8 mouse cellular contexts compared by ENCODE assay signal in the genomic region with DNA sequence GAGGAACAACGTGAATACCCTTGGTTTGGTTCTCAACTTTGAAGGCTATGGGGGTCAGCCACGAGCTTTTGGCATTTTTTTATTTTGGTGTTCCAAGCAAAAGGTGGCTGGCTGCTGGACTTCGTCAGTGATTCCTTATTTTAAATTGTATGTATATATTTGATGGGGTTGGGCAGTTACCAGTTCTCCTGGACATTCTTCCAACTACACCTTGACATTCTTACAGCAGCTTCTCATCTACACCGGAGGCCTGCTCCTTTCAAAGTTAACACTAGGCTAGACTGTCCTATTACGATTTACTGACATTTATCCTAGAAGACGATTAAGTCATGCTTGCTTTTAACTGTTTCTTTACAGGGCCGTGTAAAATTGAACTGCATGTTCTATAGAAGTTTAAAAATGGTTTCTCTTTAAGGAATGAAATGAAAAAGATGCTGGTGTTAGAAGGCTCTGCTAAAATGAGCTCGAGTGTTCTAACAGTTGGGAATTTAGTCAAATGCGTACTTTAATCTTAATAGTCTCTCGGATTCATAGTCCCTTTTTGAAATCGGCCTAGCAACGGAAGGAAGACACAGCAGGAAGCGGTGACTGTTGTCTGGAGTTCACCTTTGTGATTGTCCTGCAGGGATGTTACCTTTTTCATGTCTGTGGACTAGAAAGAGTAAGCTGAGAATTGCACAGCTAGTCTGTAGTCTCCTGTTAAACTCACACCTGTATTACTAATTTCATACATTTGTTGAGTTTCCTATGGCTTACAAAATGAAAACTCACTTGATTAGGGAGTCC. TPM values are rescaled to one million over a fixed set of nuclear protein-coding genes. Genes with fewer than 3 reads are reported as not detected.
DNase-seq lines count a peak whose midpoint lies in the region; ATAC-seq lines count a peak whose summit lies in the region.

No protein-coding gene starts in this region.

- WGBS in heart, embryonic 15.5 days, result 46% methylated on average over 13 of the region's 13 CpGs
- 43% methylated on average over 13 of the region's 13 CpGs for WGBS in hindbrain, embryonic 12.5 days
- WGBS in midbrain, embryonic 12.5 days, result 40% methylated on average over 13 of the region's 13 CpGs

- ATAC-seq in heart, embryonic 15.5 days (replicated peaks; ENCODE audit: insufficient number of reproducible peaks, insufficient read depth, low FRiP score, low read depth), result no peak
- ATAC-seq in hindbrain, embryonic 12.5 days (ENCODE audit: low FRiP score), result no peak
- no peak for ATAC-seq in midbrain, embryonic 12.5 days (ENCODE audit: low FRiP score, low read depth)
- ATAC-seq in megakaryocyte progenitor cell, adult 5-6 weeks (replicated peaks; ENCODE audit: poor library complexity), result no peak

- peak overlapping the region; percentile 87 for H3K4me2 ChIP-seq in heart, embryonic 15.5 days
- H3K4me2 ChIP-seq in hindbrain, embryonic 12.5 days (replicated peaks), result peak overlapping the region; percentile 77
- H3K4me2 ChIP-seq in midbrain, embryonic 12.5 days (replicated peaks), result peak overlapping the region; percentile 66

- no peaks in the 10 kb centered on the region for H3K36me3 ChIP-seq in heart, embryonic 15.5 days
- no peaks in the 10 kb centered on the region for H3K36me3 ChIP-seq in hindbrain, embryonic 12.5 days
- no peaks in the 10 kb centered on the region for H3K36me3 ChIP-seq in midbrain, embryonic 12.5 days

- H3K9ac ChIP-seq in heart, embryonic 15.5 days, result peak overlapping the region; percentile 84
- peak overlapping the region; percentile 93 for H3K9ac ChIP-seq in hindbrain, embryonic 12.5 days
- peak overlapping the region; percentile 83; the same call in 1 of the 2 replicates for H3K9ac ChIP-seq in midbrain, embryonic 12.5 days (replicated peaks)

- DNase-seq in heart, adult 8-10 months (ENCODE audit: low spot score), result no peak
- DNase-seq in adipocyte (ENCODE audit: low spot score), result peak; percentile 42
- no peak for DNase-seq in embryo, embryonic 10 days (ENCODE audit: low spot score)
- no peak for DNase-seq in adrenal gland, adult 8-10 months

- H3K4me3 ChIP-seq in heart, embryonic 15.5 days, result peak overlapping the region; percentile 78
- peak overlapping the region; percentile 92 for H3K4me3 ChIP-seq in hindbrain, embryonic 12.5 days
- H3K4me3 ChIP-seq in midbrain, embryonic 12.5 days, result peak overlapping the region; percentile 86

- H3K27ac ChIP-seq in heart, embryonic 15.5 days, result peak overlapping the region; percentile 86; the same call in 1 of the 2 replicates
- peak overlapping the region; percentile 94 for H3K27ac ChIP-seq in hindbrain, embryonic 12.5 days
- H3K27ac ChIP-seq in midbrain, embryonic 12.5 days (replicated peaks), result no peak overlapping the region

- H3K27me3 ChIP-seq in heart, embryonic 15.5 days, result no peaks in the 10 kb centered on the region
- H3K27me3 ChIP-seq in hindbrain, embryonic 12.5 days, result no peaks in the 10 kb centered on the region; the same call in 1 of the 2 replicates
- H3K27me3 ChIP-seq in midbrain, embryonic 12.5 days, result no peaks in the 10 kb centered on the region

- H3K9me3 ChIP-seq in heart, embryonic 15.5 days (replicated peaks), result no peaks in the 10 kb centered on the region
- no peaks in the 10 kb centered on the region for H3K9me3 ChIP-seq in hindbrain, embryonic 12.5 days (replicated peaks)
- no peaks in the 10 kb centered on the region for H3K9me3 ChIP-seq in midbrain, embryonic 12.5 days

- peaks cover 25% of the 10 kb centered on the region for H3K4me1 ChIP-seq in heart, embryonic 15.5 days (replicated peaks)
- peaks cover 19% of the 10 kb centered on the region; the same call in 1 of the 2 replicates for H3K4me1 ChIP-seq in hindbrain, embryonic 12.5 days
- peaks cover 22% of the 10 kb centered on the region; the same call in 1 of the 2 replicates for H3K4me1 ChIP-seq in midbrain, embryonic 12.5 days

RNA-seq across cellular contexts. Expression of gene Socs5, which starts 1.2 kb away (rescaled TPM):
- 10.5 and 12.2 TPM in 2 replicates for polyA plus RNA-seq in heart, embryonic 15.5 days (2015; fragmentation: Nextera tagmentation; extraction: Ambion mirVana)
- total RNA-seq in heart, adult 8-10 months (2022), result 10 to 100 TPM; 31.0 to 35.6 (median 32.5) TPM
- 17.7 and 21.0 TPM in 2 replicates for polyA plus RNA-seq in hindbrain, embryonic 12.5 days (2016; fragmentation: Nextera tagmentation; extraction: Ambion mirVana)
- polyA plus RNA-seq in midbrain, embryonic 12.5 days (2016; fragmentation: Nextera tagmentation; extraction: Ambion mirVana), result 14.1 and 14.7 TPM in 2 replicates
- 4.4 and 5.1 TPM in 2 replicates for total RNA-seq in megakaryocyte progenitor cell, adult 5-6 weeks (2015)
- total RNA-seq in megakaryocyte progenitor cell, adult 5-6 weeks (2017), result 4.2 and 5.5 TPM in 2 replicates
- total RNA-seq in adrenal gland, adult 8-10 months (2022), result 100 to 1,000 TPM in 1 of 4 experiments, 10 to 100 TPM in 3; 72.2 to 108 (median 96.0) TPM

Comparison
In these comparisons a context has a peak if more than half of its experiments do, and no peak if none do; other contexts are left out.
1. RNA of gene Socs5, which starts 1.2 kb away (total RNA-seq): 72.2 to 108 TPM in adrenal gland, adult 8-10 months and 31.0 to 35.6 TPM in heart, adult 8-10 months; 4.2 to 5.5 TPM in megakaryocyte progenitor cell, adult 5-6 weeks; every median in the first group is over 4 times any median in the second.
2. Peak in every context shown above with its lines, with median percentiles within 50 percentile points of each other: H3K4me2 ChIP-seq, H3K4me3 ChIP-seq and H3K9ac ChIP-seq.